Mouse (Mus musculus) MEL (cell line): ENCODE measurements around the gene Foxn4.

Experiments used
- CTCF ChIP-seq, 3 experiments: IDR thresholded peaks in 2 of 3; conservative IDR thresholded peaks in 1 of 3; 2 replicates each; pipeline ENCODE4 v1.5.1; 2011 to 2012; ENCODE audit warnings: low read length in 3 of 3, low read depth in 2 of 3, mild to moderate bottlenecking in 2 of 3, improper control_type of control experiment in 1 of 3, inconsistent platforms in 1 of 3, mixed read lengths in 1 of 3, moderate library complexity in 1 of 3; ENCODE audit not compliant: control insufficient read depth in 1 of 3, insufficient read depth in 1 of 3, poor library complexity in 1 of 3, severe bottlenecking in 1 of 3
- TCF12 ChIP-seq: IDR thresholded peaks from 2 replicates; pipeline ENCODE4 v1.6.1; 2014; ENCODE audit warnings: low read depth, mild to moderate bottlenecking, inconsistent platforms, low read length, improper control_type of control experiment, moderate library complexity
- USF1 ChIP-seq: IDR thresholded peaks from 2 replicates; pipeline ENCODE4 v1.6.1; 2014; ENCODE audit warnings: low read depth, mild to moderate bottlenecking, inconsistent platforms, low read length, improper control_type of control experiment, moderate library complexity

- TF ChIP-seq CTCF (IDR thresholded peaks at IDR 0.05 in 2 of 3, conservative IDR thresholded peaks at IDR 0.05 in 1 of 3; ENCODE audit: control insufficient read depth in 1 of 3, insufficient read depth in 1 of 3, low read depth in 2 of 3, low read length in 3 of 3, poor library complexity in 1 of 3, severe bottlenecking in 1 of 3) (no peak), TCF12 (no peak), USF1 (no peak)
Observed at GRCm38 (mm10) chr5:114299156-114299855, 25.7 kb upstream of the Foxn4 start.
